Mouse (Mus musculus): ENCODE results near the gene Tomm6. TPM values are rescaled to one million over a fixed set of nuclear protein-coding genes. Genes with fewer than 3 reads are reported as not detected.

The Tomm6 gene
- polyA plus RNA-seq (2017; shearing (Covaris generic)), result 100 to 1,000 TPM; 256 to 265 TPM

DNA sequence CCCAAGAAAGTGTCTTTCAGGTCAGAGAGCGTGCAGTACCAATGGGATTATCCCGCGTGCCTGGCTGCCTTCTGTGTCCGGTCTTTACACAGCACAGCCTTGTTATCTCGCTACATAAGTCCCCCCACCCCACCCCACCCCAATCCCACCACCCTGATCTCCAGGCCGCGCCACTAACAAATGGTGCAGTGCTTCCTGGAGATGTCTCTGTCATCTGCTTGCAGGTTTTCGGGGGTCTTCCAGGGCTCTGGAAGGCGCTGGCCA is at the start of gene Tomm6:
TSS of gene Tomm6 (minus strand) at position 43 of the 264 bp plus-strand sequence.

DNA sequence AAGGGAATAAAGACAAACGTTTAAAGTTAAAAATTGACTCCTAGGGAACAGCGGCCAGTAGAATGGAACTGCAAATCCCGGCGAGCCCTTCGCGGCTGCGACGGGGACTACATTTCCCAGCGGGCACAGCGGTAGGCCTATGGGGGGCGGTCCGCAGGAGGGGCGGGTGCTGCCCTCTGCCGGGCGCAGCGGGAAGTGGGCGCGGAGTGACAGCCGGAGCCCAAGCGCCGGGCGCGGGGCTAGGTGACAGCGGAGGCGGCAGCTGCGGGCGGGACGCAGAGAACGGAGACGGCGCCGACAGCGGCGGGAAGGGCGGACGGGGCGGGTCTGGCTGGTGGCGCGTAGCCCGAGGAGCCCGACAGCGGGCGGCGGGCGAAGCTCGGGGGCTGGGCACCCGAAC is 48.7 kb upstream of the Tomm6 start, which contains the start of gene Tfeb:
TSS of gene Tfeb (plus strand) at position 175 of the 400 bp plus-strand sequence.

DNA sequence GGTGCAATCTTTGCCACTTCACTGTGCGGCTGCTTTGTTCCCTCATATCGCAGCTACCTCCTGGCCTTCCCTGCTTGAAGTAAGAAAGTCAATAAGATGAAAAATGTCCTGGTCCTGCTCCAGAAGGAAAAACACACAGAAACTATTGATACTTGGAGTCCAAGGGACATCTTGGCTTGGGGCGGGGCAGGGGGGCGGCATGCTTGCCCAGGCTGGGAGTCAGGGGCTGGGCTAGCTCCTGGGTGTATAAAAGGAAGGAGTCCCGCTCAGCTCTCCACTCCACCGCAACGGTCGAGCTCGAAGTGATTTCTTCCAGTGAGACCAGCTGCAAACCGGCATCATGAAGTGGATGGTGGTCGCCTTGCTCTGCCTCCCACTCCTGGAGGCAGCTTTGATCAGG is 38.4 kb upstream of the Tomm6 start, which contains the start of gene Pgc:
TSS of gene Pgc (plus strand) at position 277 of the 400 bp plus-strand sequence.

DNA sequence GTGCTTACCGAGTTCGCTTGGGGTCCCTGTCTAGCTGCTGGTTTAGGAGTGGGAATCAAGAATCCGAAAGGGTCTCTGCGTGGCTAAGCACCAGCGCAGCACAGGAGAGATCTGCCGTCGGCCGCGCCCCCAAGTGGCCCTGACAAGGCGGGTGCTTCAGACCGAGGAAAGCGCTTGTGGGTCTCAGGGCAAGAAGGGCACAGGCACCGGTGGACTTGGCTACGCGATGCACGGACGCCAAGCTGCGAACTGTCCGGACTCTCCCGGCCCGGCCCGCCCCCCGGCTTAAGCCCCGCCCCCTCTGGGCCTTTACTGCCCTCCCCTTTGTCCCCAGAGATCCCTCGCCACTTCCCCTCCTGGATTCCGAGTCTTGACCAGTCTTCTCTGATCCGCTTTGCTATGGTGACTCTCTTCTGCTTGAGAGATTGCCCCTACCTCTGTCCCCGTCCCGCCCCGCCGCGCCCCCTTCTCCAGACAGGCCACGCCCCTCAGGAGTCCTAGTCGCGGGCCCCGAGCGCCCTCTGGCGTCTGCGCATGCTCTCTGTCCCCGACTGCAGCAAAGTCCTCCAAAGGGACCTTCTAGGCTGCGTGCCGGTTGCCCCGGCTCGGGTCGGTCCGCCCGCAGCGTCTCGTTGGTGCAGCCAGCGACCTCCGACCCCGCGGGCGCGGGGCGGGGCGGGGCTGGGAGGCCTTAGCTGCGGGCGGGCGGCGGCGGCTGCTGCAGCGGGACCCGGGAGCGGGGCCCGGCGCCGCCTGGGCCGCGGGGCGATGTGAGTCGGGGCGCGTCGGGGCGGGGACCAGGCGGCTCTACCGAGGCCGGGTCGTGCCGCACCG is 6.5 kb upstream of the Tomm6 start, which contains the start of gene Prickle4:
TSS of gene Prickle4 (minus strand) at position 234 of the 834 bp plus-strand sequence.

DNA sequence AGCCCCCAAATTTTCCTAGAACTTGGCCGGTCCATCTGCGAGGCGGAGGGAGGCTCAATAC is 6.1 kb upstream of the Tomm6 start, which contains the start of gene Gm21981:
TSS of gene Gm21981 (minus strand) at position 14 of the 61 bp plus-strand sequence.

DNA sequence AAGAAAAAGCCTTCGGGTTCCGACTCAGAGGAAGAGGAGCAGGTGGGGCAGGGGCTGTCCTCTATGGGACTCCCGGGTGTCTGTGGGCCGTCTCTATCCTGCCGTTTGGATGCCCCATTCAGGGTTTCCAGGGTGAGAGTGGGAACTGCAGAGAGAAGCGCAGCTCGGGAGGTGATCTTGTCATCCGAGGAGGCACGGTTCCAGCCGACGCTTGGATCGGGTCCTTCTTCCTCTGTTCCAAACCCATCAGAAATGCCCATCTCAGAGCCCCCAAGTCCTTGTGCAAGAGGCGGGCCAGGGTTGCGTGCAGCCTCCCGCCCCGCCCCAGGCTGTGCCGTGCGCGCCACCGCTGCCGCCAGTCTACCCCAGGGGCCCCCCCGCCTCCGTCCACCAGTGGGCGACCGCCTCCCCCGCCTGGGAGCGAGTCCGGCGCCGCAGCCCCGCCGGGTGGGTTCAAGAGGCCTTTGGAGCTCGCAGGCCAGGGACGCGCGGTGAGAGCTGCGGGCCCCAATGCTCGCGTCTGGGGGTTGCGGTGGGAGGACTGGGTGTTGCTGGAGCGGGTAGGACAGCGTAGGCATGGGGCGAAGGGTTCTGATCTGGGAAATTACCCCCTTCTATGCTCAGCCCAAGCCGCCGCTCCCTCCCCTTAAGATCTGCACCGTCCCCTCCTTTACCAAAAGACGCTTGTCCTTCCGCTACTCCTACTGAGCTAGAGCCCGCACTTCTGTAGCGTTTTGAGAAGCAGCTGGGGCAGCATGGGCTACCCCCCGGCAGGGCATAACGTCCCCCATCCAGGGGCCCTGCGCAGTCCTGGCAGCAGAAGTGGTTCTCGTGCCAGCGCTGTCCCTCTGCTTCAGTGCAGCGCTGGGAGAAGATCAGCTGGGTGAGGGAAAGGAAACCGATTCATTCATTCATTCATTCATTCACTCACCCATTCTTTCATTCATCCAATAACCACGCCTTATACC is 706 bp upstream of the Tomm6 start, which contains the start of gene Frs3:
TSS of gene Frs3 (plus strand) at position 423 of the 968 bp plus-strand sequence.

Other genes starting within 250 kb of the Tomm6 start
- gene Taf8, start 186.1 kb downstream of the Tomm6 start, polyA plus RNA-seq (2017; shearing (Covaris generic)), result 10 to 100 TPM; 47.3 to 53.6 TPM
- gene Ccnd3, start 183.3 kb downstream of the Tomm6 start, polyA plus RNA-seq (2017; shearing (Covaris generic)), result 100 to 1,000 TPM; 323 to 337 TPM
- gene Bysl, start 76.9 kb downstream of the Tomm6 start, polyA plus RNA-seq (2017; shearing (Covaris generic)), result 10 to 100 TPM; 11.5 to 15.4 TPM
- gene Med20, start 76.8 kb downstream of the Tomm6 start, polyA plus RNA-seq (2017; shearing (Covaris generic)), result 10 to 100 TPM; 27.6 to 37.3 TPM
- gene Gm20517, start 76.8 kb downstream of the Tomm6 start, polyA plus RNA-seq (2017; shearing (Covaris generic)), result 1 to 10 TPM; 1.7 to 2.2 TPM
- 1 to 10 TPM; 2.7 to 3.4 TPM for gene Usp49, start 57.7 kb downstream of the Tomm6 start, polyA plus RNA-seq (2017; shearing (Covaris generic))
- gene Frs3, start 644 bp upstream of the Tomm6 start, polyA plus RNA-seq (2017; shearing (Covaris generic)), result 1 to 10 TPM in 1 of 2 experiments, under 1 TPM in 1; 0.67 to 2.3 TPM
- gene Gm21981, start 6.1 kb upstream of the Tomm6 start, polyA plus RNA-seq (2017; shearing (Covaris generic)), result under 1 TPM; 0.13 to 0.15 TPM
- not detected for gene Prickle4, start 6.3 kb upstream of the Tomm6 start, polyA plus RNA-seq (2017; shearing (Covaris generic))
- not detected for gene Pgc, start 38.5 kb upstream of the Tomm6 start, polyA plus RNA-seq (2017; shearing (Covaris generic))
- 10 to 100 TPM; 26.7 to 44.4 TPM for gene Tfeb, start 48.6 kb upstream of the Tomm6 start, polyA plus RNA-seq (2017; shearing (Covaris generic))
- gene Mdfi, start 146.3 kb upstream of the Tomm6 start, polyA plus RNA-seq (2017; shearing (Covaris generic)), result under 1 TPM in 1 of 2 experiments, not detected in 1; 0.29 TPM
- gene Foxp4, start 236.3 kb upstream of the Tomm6 start, polyA plus RNA-seq (2017; shearing (Covaris generic)), result 10 to 100 TPM; 27.8 to 33.6 TPM

Data from activated CD4-positive, CD25-positive, alpha-beta regulatory T cell (primary cell).